Mouse (Mus musculus): ENCODE results near the gene Nfix. TPM values are rescaled to one million over a fixed set of nuclear protein-coding genes. Genes with fewer than 3 reads are reported as not detected.
A peak's percentile ranks its signal among the peaks of the same experiment; 100 is the strongest.
"Not testable (repeated sequence)": the region's sequence is repeated elsewhere in the genome, so short reads cannot be mapped to it uniquely, and the experiment has no call there.

Gene Nfix
- total RNA-seq, 2 experiments from 2014 or later = 447 to 529 TPM

GRCm38 (mm10) chr8:84700941-84701911, 98.9 kb downstream of the Nfix start, which contains the start of gene Lyl1:
Gene Lyl1, plus strand, starts transcription at chr8:84701457.
- DNase-seq = peak; percentile 69

GRCm38 (mm10) chr8:84700526-84700925, 99.6 kb downstream of the Nfix start:
- no peak for DNase-seq

DNA sequence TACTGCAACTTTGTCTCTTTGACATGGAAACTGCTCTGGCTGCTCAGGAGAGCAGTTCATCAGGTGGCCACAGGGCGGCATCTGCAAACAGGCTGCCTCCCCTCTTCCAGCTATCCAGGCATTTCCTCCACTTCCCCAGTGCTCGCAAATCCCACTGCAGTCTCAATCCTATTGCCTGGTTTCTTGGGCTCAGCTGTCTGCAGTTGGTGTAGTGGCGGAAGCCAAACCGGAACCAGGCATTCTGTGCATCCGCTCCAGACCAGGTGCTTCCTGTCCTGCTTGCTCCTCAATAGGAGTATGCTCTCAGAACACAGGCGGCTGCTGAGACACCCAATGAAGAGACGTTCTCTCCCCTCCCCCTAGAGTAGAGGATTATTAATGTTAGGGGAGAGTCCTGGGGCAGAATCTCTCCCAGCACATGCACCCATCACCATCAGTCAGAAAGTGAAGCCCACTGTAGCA, 100.3 kb downstream of the Nfix start:
- peak; percentile 72 for DNase-seq

GRCm38 (mm10) chr8:84698929-84699401, 101.2 kb downstream of the Nfix start:
- peak; percentile 71 for DNase-seq

- DNase-seq = no peak
Observed at GRCm38 (mm10) chr8:84698288-84698687, 101.9 kb downstream of the Nfix start.

DNA sequence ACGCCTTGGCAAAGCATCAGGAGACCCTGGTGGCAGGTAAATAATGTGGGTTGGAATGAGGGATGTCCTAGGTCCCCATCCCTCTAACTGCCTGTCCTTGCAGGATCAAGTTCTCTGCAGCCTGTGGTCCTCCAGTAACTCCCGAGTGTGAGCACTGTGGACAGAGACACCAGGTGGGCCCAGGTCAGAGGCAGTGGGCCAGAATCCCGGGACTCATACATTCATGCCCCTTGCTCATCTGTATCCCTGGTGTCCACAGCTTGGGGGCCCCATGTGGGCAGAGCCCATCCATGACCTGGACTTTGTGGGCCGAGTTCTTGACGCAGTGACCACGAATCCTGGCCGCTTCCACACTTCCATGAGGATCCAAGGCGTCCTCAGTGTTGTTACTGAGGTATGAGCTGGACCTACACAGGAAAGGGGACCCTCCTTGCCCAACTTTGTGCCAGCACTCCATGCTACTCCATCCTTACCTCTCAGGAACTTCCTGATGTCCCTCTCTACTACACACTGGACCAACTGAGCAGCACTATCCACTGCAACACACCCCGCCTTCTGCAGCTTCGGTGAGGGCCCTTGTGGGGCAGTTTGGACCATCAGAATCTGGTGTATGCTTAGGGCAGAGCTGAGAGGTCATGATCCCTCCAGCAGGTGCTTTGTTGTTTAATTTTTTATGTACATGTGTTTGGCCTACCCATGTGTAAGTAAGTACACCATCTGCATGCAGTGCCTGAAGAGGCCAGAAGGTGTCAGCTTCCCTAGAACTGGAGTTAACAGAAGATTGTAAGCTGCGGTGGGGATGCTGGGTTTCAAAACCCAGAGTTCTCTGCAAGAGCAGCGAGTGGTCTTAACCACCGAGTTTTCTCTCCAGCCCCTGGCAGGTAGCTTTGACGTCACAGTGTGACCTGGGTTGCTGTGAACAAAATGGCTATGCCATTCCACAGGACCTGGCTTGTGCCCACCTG, 102.7 kb downstream of the Nfix start:
- peak; percentile 24 for DNase-seq

DNA sequence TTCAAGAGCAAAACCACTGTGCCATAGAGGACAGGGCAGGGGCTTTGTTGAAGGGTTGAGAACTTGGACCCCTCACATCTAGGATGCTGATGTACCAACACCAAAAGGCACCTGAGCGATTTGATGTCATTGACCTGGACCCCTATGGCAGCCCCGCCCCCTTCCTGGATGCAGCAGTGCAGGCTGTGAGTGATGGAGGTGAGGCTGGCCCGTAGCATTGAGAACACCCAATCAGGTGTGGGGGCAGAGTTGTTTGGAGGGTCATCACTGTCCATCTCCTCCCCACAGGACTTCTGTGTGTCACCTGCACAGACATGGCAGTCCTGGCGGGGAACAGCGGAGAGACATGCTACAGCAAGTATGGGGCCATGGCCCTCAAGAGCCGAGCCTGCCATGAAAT, 105.0 kb downstream of the Nfix start:
- DNase-seq = peak; percentile 10

DNA sequence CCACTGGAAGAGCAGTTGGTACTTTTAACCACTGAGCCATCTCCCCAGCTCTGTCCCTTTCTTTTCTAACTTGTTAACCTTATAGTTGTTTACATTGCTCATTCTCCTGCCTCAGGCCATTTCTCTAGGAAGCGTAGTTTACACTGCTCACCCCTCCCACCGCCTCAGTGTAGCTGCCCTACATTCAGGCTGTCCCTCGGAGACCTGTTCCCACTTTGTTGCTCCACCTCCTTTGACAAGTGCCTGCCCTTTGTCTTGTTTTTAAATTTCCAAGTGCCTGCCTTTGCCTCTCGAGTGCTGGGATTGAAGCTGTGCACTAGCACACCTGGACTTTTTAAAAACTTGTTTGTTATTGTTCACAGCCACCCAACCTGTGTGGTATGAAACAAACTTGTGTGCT, 106.8 kb downstream of the Nfix start:
- no peak for DNase-seq

DNA sequence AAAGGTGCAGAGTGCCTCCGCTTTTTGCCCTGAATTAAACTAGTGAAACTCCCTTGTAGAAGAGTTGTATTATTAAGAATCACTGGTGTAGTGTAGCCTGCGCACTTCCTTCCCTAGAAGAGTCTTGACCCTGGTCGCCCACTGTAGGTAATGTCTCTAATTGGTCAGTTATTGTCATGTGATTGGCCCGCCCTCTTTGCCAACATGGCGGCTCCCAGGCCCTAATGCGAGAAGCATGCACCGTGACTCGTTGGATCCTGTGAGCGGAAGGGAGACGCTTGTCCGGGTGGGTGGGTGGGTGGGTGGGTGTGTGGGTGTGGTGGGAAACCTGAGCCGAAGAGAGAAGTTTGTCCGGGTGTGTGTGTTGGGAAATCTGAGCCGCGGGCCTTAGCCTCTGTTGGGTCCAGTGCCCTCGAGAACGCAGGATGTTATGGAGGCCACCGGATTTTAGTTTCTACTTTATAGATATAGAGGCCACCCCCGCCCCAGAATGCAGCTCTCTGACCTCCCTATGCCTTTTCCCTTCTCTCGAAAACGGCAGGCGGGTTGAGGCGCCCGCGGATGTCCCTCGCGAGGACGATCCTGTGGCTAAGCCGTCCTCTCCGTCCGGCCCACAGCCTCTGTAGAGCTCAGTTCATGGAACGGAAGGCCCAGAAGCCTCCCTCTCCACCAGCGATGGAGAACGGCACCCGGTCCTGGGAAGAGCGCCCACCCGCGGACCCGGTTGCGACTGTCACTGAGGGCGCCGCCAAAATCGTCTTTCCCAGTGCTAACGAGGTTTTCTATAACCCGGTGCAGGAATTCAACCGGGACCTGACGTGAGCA, 110.8 kb downstream of the Nfix start:
- DNase-seq = peak; percentile 86

GRCm38 (mm10) chr8:84687705-84688100, 112.4 kb downstream of the Nfix start, which contains the start of gene Nacc1:
Gene Nacc1, minus strand, starts transcription at chr8:84687862.
- peak; percentile 88 for DNase-seq

- DNase-seq = peak; percentile 11
Observed at GRCm38 (mm10) chr8:84687003-84687704, 113.0 kb downstream of the Nfix start.

DNA sequence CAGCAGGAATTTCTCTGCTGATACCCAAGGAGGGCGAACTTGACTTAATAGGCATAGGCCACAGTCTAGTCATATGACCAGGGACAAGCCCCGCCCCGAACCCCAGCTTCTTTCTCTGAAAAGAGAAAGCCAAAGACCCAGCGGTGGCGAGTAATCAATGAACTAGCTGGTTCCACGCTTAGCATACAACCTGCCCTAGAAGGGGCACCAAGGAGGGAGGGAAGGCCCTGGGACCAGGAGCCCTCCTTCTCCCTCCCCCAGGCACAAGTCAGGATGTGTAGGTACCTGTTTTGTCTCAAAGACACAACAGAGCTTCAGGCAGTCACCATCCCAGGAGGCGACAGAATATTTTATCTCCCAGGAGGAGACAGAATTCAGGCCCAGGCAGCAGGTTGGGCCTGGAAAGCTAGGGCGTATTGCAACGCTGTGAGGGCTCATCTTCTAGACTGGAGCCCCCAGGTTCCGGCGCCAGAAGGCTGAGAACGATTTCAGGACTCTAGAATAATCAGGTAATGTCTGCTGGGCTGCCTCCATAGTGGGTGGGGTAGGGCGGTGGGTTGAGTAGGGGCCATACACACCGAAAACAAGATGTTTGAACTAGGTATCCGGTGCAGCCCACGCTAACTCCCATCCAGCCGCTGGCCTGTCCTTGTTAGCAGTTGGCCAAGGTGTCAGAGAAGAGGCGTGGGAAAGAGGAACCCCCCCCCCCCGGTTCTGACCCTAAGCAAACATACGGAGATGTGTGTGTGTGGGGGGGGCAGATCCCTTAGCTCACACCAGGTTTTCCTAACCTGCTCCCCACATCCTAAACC, 113.7 kb downstream of the Nfix start, which contains the start of gene Trmt1:
TSS of gene Trmt1 (plus strand) at position 117 of the 812 bp plus-strand sequence.
- peak; percentile 25 for DNase-seq

- DNase-seq = no peak
Observed at GRCm38 (mm10) chr8:84684537-84684936, 115.6 kb downstream of the Nfix start.

DNA sequence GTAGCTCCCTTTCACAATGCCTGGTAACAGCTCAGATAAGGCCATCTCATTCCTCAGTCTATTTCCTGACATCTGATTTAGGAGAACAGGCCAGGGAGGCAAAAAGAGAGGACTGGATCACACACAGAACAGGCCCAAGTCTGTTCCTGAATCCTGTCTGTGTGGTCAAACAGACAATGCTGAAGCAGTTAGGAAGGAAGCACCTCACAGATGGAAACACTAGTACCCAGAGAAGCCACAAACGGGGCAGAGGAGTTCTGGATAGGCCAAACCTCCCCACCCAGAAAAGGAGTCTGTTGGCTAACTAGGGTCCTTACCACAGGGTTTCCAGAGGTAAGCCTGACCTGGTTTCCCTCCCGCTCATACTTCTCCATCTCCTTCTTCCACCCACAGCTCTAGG, 117.9 kb downstream of the Nfix start:
- no peak for DNase-seq

DNA sequence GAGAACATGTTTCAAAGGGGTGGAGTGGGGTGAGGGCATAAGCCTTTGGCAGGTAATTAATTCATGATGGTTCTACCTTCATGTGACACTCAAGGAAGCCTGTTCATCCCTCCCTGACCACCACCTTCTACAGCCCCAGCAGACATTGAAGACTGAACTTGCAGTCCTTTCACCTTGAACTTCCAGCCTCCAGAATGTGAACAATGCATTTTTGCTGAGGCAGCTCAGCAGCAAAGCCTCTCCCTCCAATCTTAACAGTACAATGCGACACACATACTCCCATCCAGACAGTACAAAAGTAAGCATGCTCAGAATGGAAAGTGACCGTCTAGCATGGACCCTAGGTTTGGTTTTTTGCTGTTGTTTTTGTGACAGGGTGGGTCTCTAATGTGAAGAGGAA, 118.7 kb downstream of the Nfix start:
- DNase-seq = no peak

DNA sequence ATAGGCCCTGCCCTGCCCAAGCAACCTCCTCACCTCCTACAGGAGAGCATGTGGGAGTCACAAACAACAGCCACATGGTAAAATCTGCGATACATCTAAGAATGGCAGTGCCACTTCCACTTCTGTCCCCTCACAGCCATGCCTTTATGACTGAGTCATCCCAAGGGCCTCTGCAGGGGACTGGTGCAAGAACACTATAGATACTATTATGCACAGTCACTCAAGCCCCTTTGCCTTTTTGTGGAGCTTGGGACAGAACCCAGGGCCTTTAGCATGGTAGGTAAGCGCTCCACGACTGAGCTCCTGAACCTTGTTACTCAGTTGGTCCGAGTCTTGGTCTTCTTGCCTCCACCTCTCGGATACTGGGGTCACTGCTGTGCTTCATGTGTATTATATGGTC, 122.8 kb downstream of the Nfix start:
- no peak for DNase-seq

GRCm38 (mm10) chr8:84670295-84671006, 129.7 kb downstream of the Nfix start:
- DNase-seq = not testable (repeated sequence)

DNA sequence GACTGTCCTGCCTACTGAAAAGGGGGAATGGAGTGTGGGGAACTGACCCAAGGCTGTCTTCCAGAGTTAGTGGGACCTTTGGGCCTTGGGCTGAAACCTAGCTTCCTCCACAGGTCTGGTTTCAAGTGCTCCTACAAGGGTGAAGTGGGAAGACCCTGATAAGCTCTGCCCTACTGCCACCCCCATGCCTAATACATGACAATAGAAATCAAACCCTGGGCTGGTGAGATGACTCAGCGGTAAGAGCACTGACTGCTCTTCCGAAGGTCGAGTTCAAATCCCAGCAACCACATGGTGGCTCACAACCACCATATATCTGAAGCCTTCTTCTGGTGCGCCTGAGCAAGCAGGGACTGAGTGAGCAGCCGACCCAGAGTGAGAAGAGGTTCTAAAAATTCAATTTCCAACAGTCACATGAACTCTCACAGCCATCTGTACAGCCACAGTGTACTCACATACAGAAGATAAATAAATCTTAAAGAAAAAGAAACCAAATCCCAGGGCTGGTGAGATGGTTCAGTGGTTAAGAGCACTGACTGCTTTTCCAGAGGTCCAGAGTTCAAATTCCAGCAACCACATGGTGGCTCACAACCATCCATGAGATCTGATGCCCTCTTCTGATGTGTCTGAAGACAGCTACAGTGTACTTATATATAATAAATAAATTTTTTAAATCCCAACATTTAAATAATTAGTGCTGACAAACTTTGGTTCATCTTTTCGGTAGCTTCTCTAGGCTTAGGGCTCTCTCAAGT, 131.2 kb downstream of the Nfix start:
- DNase-seq = no peak
